Mouse (Mus musculus) cerebral cortex, adult 2 months (tissue): Measurements from ENCODE around the gene F12.

Experiments used
- WGBS: fragments of 180-500 bp; shearing (Covaris S2); methylation state at CpG from one replicate; pipeline ENCODE4 v1.1.7; 2018; 5-methylcytosine and 5-hydroxymethylcytosine counted together

F12 gene

DNA sequence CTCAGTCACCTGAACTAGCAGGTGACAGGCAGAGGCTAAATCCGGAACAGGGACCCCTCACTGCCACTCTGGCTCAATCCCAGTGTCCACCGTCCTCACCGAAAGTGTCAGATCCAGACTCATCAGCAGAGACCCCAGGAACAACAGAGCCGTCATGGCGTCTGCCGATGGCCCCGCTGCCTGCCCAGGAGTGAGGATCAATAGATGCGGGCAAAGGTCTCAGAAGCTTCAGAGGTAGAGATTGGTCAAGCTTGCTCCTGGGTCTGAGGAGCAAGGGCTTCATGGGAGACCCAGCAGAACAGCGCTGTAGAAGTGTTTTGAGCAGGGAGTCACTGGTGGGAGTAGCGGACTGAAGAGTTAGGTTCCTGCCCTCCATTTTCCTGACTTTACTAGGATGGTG, at the start of gene F12:
F12 (minus strand) TSS at position 181 of the 400 bp plus-strand sequence.
- 93% methylated on average over 10 of the region's 10 CpGs for WGBS

DNA sequence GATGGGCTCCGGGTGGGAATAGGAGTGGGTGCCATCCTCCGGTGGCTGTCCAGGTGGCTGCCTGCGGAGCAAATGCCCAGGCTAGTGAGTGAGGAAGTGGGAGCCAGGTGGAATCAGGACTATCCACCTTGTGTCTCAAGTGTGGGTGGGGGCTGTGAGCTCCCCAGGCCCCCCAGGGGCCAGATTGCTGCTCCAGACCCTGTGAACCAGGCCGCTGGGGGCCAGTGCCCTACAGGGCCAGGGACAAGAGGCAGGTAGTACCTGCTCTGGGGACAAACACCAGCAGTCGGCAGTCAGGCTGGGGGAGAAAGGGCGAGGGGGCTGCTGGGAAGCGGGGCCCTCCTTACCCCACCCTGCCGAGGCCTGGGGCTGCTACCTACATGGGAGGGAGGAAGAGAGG, 49.7 kb upstream of the F12 start:
- WGBS: 74% methylated on average over 8 of the region's 8 CpGs

DNA sequence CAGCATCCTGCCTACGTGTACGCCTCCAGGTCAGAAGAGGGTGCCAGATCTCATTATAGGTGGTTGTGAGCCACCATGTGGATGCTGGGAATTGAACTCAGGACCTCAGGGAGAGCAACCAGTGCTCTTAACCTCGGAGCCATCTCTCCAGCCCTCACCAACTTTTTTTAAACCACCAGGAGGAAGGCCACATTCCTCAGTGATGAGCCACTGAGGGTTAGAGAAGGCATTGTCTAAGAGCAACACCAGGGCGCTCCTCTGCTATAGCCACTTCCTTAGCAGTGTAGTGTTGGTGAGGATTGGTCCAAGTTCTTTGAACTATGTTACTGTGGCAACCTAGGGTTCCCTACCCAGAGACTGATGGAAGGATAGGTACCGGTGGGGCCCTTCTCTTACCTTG, 49.2 kb upstream of the F12 start:
- WGBS: 69% methylated on average over 5 of the region's 5 CpGs

GRCm38 (mm10) chr13:55474621-55475069, 48.1 kb upstream of the F12 start:
- 27% methylated on average over 5 of the region's 5 CpGs for WGBS

- 37% methylated on average over 11 of the region's 11 CpGs for WGBS
Measured at GRCm38 (mm10) chr13:55473961-55474360, 47.4 kb upstream of the F12 start.

GRCm38 (mm10) chr13:55473076-55473831, 46.7 kb upstream of the F12 start:
- WGBS: 35% methylated on average over 18 of the region's 18 CpGs

DNA sequence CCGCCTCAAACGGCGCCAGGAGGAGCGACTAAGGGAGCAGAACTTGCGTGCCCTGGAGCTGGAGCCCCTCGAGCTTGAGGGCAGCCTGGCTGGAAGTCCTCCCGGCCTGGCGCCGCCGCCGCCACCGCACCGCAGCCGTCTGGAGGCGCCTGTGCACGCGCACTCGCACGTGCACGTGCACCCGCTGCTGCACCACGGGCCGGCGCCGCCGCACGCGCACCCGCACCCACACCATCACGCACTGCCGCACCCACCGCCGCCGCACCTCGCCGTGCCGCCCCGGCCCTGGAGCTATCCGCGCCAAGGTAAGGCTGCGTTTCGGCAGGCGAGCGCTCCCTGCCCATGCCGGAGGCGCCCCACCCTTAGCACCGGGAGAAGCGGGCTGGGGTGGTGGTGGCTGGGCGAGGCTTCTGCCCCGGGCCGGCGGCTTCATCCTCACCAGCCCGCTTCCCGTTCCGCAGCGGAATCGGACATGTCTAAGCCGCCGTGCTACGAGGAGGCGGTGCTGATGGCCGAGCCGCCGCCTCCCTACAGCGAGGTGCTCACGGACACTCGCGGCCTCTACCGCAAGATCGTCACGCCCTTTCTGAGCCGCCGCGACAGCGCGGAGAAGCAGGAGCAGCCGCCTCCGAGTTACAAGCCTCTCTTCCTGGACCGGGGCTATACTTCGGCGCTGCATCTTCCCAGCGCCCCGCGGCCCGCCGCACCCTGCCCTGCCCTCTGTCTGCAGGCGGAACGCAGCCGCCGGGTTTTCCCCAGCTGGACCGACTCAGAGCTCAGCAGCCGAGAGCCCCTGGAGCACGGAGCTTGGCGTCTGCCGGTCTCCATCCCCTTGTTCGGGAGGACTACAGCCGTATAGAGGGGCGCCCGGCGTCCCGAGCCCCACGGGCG, 45.8 kb upstream of the F12 start:
- WGBS: 3% methylated on average over 98 of the region's 103 CpGs

DNA sequence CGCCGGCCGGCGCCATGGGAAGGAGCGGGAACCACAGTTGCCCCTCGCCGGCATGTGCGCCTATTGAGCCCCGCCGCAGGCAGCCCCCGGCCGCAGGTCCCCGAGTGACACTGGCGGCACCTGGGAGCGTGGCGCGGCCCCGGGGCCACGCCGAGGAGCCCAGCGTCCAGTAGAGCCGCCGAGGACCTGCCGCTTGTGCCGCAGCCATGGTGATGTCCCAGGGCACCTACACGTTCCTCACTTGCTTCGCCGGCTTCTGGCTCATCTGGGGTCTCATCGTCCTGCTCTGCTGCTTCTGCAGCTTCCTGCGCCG, 45.2 kb upstream of the F12 start:
- WGBS: under 1% methylated on average over 31 of the region's 31 CpGs

DNA sequence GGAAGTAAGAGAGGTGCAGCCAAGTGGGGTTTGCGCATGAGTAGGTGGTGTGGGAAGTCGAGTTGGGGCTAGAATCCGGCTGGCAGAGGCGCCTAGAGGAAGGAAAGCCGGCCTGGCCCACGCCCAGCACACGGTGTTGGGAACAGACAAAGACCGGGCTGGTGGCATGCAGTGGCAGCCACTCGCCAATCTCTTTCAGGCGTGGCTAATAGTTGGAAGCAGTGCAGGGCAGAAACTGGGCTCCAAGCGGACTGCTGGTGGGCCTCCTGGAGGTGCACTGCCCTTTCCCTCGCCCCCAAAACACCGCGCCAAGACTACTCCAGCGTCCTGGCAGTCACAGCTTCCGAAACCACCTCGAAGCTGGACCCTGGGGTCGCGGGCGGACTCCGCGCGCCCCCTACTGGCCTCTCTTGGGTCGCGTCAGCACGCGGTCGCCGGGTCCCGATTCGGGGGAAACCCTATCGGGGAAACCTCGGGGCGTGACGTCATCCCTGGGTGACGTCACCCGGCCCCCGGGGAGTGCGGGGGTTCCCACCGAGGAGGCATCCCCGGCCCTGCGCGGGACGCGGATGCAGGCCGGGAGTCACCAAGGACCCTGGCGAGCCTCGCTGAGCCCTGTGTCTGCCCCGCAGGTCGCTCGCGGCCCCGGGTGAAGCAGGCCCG, 44.7 kb upstream of the F12 start:
- WGBS: 1% methylated on average over 54 of the region's 54 CpGs

GRCm38 (mm10) chr13:55470372-55470771, 43.8 kb upstream of the F12 start:
- WGBS: 36% methylated on average over 9 of the region's 9 CpGs

GRCm38 (mm10) chr13:55468851-55469560, 42.4 kb upstream of the F12 start:
- 23% methylated on average over 13 of the region's 13 CpGs for WGBS

GRCm38 (mm10) chr13:55465830-55466440, 39.3 kb upstream of the F12 start:
- WGBS: 28% methylated on average over 5 of the region's 5 CpGs

- 2% methylated on average over 3 of the region's 3 CpGs for WGBS
Measured at GRCm38 (mm10) chr13:55465184-55465583, 38.6 kb upstream of the F12 start.

DNA sequence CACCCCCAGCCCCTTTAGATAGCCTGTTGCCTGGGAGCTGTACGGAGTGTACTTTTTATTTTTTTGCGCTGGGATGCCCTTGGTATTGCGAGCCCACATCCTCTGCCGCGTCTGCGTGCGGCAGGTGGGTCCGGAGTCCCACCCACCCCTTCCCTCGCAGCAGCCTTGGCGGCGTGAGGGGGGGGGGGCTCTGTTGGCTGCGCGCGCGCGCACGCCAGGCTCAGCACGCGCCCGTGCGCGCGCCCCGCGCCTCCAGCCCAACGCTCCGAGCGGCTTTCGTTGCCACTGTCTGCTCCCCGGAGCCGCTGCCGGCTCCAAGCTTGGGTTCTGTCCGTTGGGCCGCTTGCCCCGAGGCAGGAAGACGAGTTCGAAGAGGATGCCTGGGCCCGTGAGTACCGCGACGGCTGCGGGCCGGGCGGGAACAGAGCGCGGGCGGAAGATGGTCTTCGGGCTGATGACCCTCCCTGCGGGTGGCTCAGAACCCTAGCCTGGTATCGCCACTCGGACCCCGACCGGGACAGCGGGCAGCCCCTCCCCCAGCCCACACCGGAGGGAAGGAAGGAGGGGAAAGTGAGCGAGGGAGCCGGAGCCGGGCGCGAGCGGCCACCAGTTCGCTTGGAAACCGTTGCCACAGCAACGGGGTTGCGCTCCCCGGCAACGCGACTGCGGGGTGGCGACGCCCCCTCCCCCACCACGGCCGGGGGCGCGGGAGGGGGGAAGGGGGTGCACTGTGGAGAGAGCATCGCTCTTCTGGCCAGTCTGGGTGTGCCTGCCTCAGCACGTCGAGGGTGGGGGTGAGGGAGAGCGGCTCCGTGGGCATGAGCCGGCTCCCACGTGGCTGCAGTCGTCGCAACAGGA, 37.7 kb upstream of the F12 start, which contains the start of gene Prr7:
Prr7 (plus strand) TSS at position 241 of the 858 bp plus-strand sequence.
- under 1% methylated on average over 65 of the region's 84 CpGs for WGBS

- 15% methylated on average over 14 of the region's 14 CpGs for WGBS
Measured at GRCm38 (mm10) chr13:55463399-55464026, 36.9 kb upstream of the F12 start.

GRCm38 (mm10) chr13:55462965-55463364, 36.4 kb upstream of the F12 start:
- WGBS: 70% methylated on average over 2 of the region's 2 CpGs

- 91% methylated on average over 16 of the region's 16 CpGs for WGBS
Measured at GRCm38 (mm10) chr13:55451785-55452549, 25.4 kb upstream of the F12 start.

DNA sequence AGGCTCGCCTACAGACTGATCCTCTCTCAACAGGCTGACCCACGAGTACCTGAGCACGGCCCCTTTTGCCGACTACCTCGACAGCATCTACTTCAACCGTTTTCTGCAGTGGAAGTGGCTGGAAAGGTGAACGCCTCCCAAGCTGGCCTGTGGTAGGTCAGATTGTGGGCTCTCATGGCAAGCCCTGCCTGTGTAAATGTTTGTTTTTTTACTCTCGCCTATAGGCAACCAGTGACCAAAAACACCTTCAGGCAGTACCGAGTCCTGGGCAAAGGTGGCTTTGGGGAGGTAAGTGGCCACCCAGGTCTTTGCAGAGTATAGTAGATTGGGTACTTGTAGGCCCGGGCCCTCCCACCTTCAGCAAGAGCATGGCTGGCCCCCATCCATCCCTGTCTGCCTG, 24.7 kb upstream of the F12 start:
- 93% methylated on average over 10 of the region's 10 CpGs for WGBS

DNA sequence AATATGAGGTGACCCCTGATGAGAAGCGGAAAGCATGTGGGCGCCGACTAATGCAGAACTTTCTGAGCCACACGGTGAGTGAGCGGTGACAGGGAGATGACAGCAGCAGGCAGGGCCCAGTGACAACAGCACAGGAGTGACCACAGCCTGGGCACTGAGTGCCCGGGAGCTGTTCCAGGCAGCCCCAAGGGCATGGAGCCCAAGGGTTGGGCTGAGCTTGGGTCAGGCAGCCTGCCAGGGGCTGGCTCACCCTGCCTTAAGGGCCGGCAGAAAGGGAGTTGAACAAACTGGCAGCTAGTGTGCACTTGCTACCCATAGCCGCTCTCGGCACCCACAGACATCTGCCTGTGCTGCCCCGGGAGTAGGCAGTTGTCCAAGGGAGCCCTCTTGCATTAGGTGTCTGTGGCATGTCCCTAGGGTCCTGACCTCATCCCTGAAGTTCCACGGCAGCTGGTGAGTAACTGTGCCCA, 24.0 kb upstream of the F12 start:
- 67% methylated on average over 11 of the region's 11 CpGs for WGBS
